Mouse (Mus musculus) MEL (cell line): ENCODE measurements at regions not wholly inside any gene's neighbourhood (a gene's known extent, or its start where the extent isn't known, plus 50 kb on each side); places are given as distances from the start of the nearest gene placed in this dataset.

Experiments
- DNase-seq: peaks from one replicate; pipeline ENCODE4 v3.0.0; 2011; ENCODE audit warnings: low read depth, low spot score
- H3K27ac ChIP-seq: 2 replicates; pipeline ENCODE4 v1.5.1; 2012; ENCODE audit warnings: low read depth, mild to moderate bottlenecking, control low read depth, low read length, moderate library complexity; ENCODE audit not compliant: control insufficient read depth
- H3K27me3 ChIP-seq, 2 experiments: fragments of 150-350 bp in 1 of 2; sonication (generic) in 1 of 2; 2 replicates each; pipeline ENCODE4 v1.6.1; 2012; ENCODE audit warnings: low read length in 2 of 2, mild to moderate bottlenecking in 2 of 2, improper control_type of control experiment in 1 of 2, moderate library complexity in 1 of 2; ENCODE audit not compliant: insufficient read depth in 2 of 2, control insufficient read depth in 1 of 2
- H3K36me3 ChIP-seq, 2 experiments: 2 replicates each; pipeline ENCODE4 v1.6.1; 2012 to 2014; ENCODE audit warnings: low read length in 2 of 2, improper control_type of control experiment in 1 of 2, inconsistent platforms in 1 of 2, mild to moderate bottlenecking in 1 of 2; ENCODE audit not compliant: insufficient read depth in 2 of 2, control insufficient read depth in 1 of 2
- H3K4me1 ChIP-seq, 2 experiments: fragments of 150-350 bp in 1 of 2; sonication (generic) in 1 of 2; 2 replicates each; pipeline ENCODE4 v1.6.1; 2012; ENCODE audit warnings: low read length in 2 of 2, improper control_type of control experiment in 1 of 2, mild to moderate bottlenecking in 1 of 2; ENCODE audit not compliant: insufficient read depth in 2 of 2, control insufficient read depth in 1 of 2
- H3K4me3 ChIP-seq, 2 experiments: fragments of 150-350 bp in 1 of 2; sonication (generic) in 1 of 2; 2 replicates each; pipeline ENCODE4 v1.5.1; 2012; ENCODE audit warnings: low read depth in 2 of 2, low read length in 2 of 2, mild to moderate bottlenecking in 2 of 2, moderate library complexity in 2 of 2, control low read depth in 1 of 2, improper control_type of control experiment in 1 of 2; ENCODE audit not compliant: control insufficient read depth in 1 of 2, insufficient read depth in 1 of 2
- H3K79me2 ChIP-seq: 2 replicates; pipeline ENCODE4 v1.6.1; 2012; ENCODE audit warnings: mild to moderate bottlenecking, low read length, moderate library complexity; ENCODE audit not compliant: control insufficient read depth, poor library complexity, insufficient read depth
- H3K9ac ChIP-seq: 2 replicates; pipeline ENCODE4 v1.6.1; 2012; ENCODE audit warnings: low read depth, mild to moderate bottlenecking, control low read depth, low read length, moderate library complexity; ENCODE audit not compliant: control insufficient read depth, poor library complexity, severe bottlenecking
- H3K9me3 ChIP-seq: fragments of 150-350 bp; sonication (generic); replicated peaks from 2 replicates; pipeline ENCODE4 v1.6.1; 2012; ENCODE audit warnings: mild to moderate bottlenecking, low read length, improper control_type of control experiment, moderate library complexity; ENCODE audit not compliant: insufficient read depth
- BHLHE40 ChIP-seq: IDR thresholded peaks from 2 replicates; pipeline ENCODE4 v1.6.1; 2012; ENCODE audit warnings: low read depth, mild to moderate bottlenecking, inconsistent platforms, low read length, improper control_type of control experiment, borderline replicate concordance
- CHD1 ChIP-seq: IDR thresholded peaks from 2 replicates; pipeline ENCODE4 v1.6.1; 2012; ENCODE audit warnings: low read depth, mild to moderate bottlenecking, inconsistent platforms, low read length, improper control_type of control experiment
- E2F4 ChIP-seq: IDR thresholded peaks from 2 replicates; pipeline ENCODE4 v1.6.1; 2011; ENCODE audit warnings: low read depth, low read length, improper control_type of control experiment, borderline replicate concordance
- ELF1 ChIP-seq: IDR thresholded peaks from 2 replicates; pipeline ENCODE4 v1.6.1; 2014; ENCODE audit warnings: low read depth, mild to moderate bottlenecking, inconsistent platforms, low read length, improper control_type of control experiment, moderate library complexity
- ETS1 ChIP-seq: IDR thresholded peaks from 2 replicates; pipeline ENCODE4 v1.6.1; 2012; ENCODE audit warnings: low read depth, mild to moderate bottlenecking, inconsistent platforms, low read length, improper control_type of control experiment, moderate library complexity
- GABPA ChIP-seq: IDR thresholded peaks from 2 replicates; pipeline ENCODE4 v1.6.1; 2012; ENCODE audit warnings: low read depth, mild to moderate bottlenecking, inconsistent platforms, low read length, improper control_type of control experiment, moderate library complexity
- HCFC1 ChIP-seq: IDR thresholded peaks from 2 replicates; pipeline ENCODE4 v1.6.1; 2012; ENCODE audit warnings: low read depth, mild to moderate bottlenecking, inconsistent platforms, low read length, improper control_type of control experiment, moderate library complexity
- JUND ChIP-seq: IDR thresholded peaks from 2 replicates; pipeline ENCODE4 v1.6.1; 2011; ENCODE audit warnings: low read depth, mild to moderate bottlenecking, improper control_type of control experiment, low read length
- MAFK ChIP-seq: IDR thresholded peaks from 2 replicates; pipeline ENCODE4 v1.6.1; 2011; ENCODE audit warnings: low read depth, mild to moderate bottlenecking, low read length, improper control_type of control experiment, borderline replicate concordance
- MAX ChIP-seq: IDR thresholded peaks from 2 replicates; pipeline ENCODE4 v1.6.1; 2011; ENCODE audit warnings: low read length, improper control_type of control experiment
- MXI1 ChIP-seq: IDR thresholded peaks from 2 replicates; pipeline ENCODE4 v1.6.1; 2011; ENCODE audit warnings: mild to moderate bottlenecking, low read depth, low read length, improper control_type of control experiment
- POLR2AphosphoS2 ChIP-seq: IDR thresholded peaks from 2 replicates; pipeline ENCODE4 v1.6.1; 2011; ENCODE audit warnings: low read length, improper control_type of control experiment
- POLR2AphosphoS5 ChIP-seq: IDR thresholded peaks from 2 replicates; pipeline ENCODE4 v1.6.1; 2012; ENCODE audit warnings: low read depth, borderline replicate concordance, mild to moderate bottlenecking, inconsistent platforms, low read length, moderate library complexity, mixed read lengths
- SIN3A ChIP-seq: IDR thresholded peaks from 2 replicates; pipeline ENCODE4 v1.6.1; 2012; ENCODE audit warnings: low read length, improper control_type of control experiment, inconsistent platforms
- SMC3 ChIP-seq: IDR thresholded peaks from 2 replicates; pipeline ENCODE4 v1.6.1; 2011; ENCODE audit warnings: low read depth, low read length, improper control_type of control experiment
- USF1 ChIP-seq: IDR thresholded peaks from 2 replicates; pipeline ENCODE4 v1.6.1; 2014; ENCODE audit warnings: low read depth, mild to moderate bottlenecking, inconsistent platforms, low read length, improper control_type of control experiment, moderate library complexity
- USF2 ChIP-seq, 2 experiments: IDR thresholded peaks; 2 replicates each; pipeline ENCODE4 v1.6.1; 2011 to 2012; ENCODE audit warnings: improper control_type of control experiment in 2 of 2, low read length in 2 of 2, borderline replicate concordance in 1 of 2, inconsistent platforms in 1 of 2, low read depth in 1 of 2, mild to moderate bottlenecking in 1 of 2; ENCODE audit not compliant: insufficient read depth in 1 of 2
- ZNF384 ChIP-seq: IDR thresholded peaks from 2 replicates; pipeline ENCODE4 v1.6.1; 2012; ENCODE audit warnings: low read depth, mild to moderate bottlenecking, inconsistent platforms, low read length, improper control_type of control experiment

- DNase-seq, result no peak
- Histone ChIP-seq H3K9me3 (no peaks in the 10 kb centered on the region), H3K4me3 (no peak overlapping the region), H3K36me3 (no peaks in the 10 kb centered on the region), H3K4me1 (no peaks in the 10 kb centered on the region), H3K9ac (no peak overlapping the region), H3K27ac (no peak overlapping the region), H3K79me2 (no peaks in the 10 kb centered on the region; the same call in 1 of the 2 replicates), H3K27me3 (no peaks in the 10 kb centered on the region)
- TF ChIP-seq E2F4, result no peak
- no peak for TF ChIP-seq HCFC1
- TF ChIP-seq MAFK, result no peak
- no peak for TF ChIP-seq ZNF384
- no peak for TF ChIP-seq BHLHE40
- TF ChIP-seq POLR2AphosphoS5, result no peak
Observed at GRCm38 (mm10) chr5:73797980-73798379, 146.8 kb downstream of the Spata18 start.

- DNase-seq, result no peak
- no peaks in the 10 kb centered on the region for H3K4me1 ChIP-seq
- H3K9ac ChIP-seq, result no peak overlapping the region
- no peak for TF ChIP-seq HCFC1
- no peak for TF ChIP-seq GABPA
- no peak for TF ChIP-seq ELF1
- TF ChIP-seq POLR2AphosphoS5, result no peak
- no peak for TF ChIP-seq MXI1
- TF ChIP-seq USF1, result no peak
- TF ChIP-seq SMC3, result no peak
- TF ChIP-seq ETS1, result no peak
- no peak for TF ChIP-seq MAFK
- TF ChIP-seq USF2 (IDR thresholded peaks at IDR 0.05; ENCODE audit: borderline replicate concordance in 1 of 2, insufficient read depth in 1 of 2, low read depth in 1 of 2, low read length in 2 of 2), result no peak
- no peak for TF ChIP-seq E2F4
- TF ChIP-seq POLR2AphosphoS2, result no peak
- no peak for TF ChIP-seq CHD1
- TF ChIP-seq JUND, result no peak
- TF ChIP-seq SIN3A, result no peak
- TF ChIP-seq MAX, result no peak
- H3K9me3 ChIP-seq, result no peaks in the 10 kb centered on the region
- H3K27ac ChIP-seq, result no peak overlapping the region
- H3K79me2 ChIP-seq, result no peaks in the 10 kb centered on the region
- H3K36me3 ChIP-seq, result no peaks in the 10 kb centered on the region
- no peaks in the 10 kb centered on the region; a peak in 1 of 4 replicates for H3K27me3 ChIP-seq
- no peak overlapping the region for H3K4me3 ChIP-seq
Observed at GRCm38 (mm10) chr5:73803431-73803830, 152.3 kb downstream of the Spata18 start.
